Mouse (Mus musculus): Measurements from ENCODE around the gene Gm49369.
"Not testable (repeated sequence)": the region's sequence is repeated elsewhere in the genome, so short reads cannot be mapped to it uniquely, and the experiment has no call there.

Gm49369 gene

GRCm38 (mm10) chr7:142322641-142323040 is 59.8 kb downstream of the Gm49369 start:
- no peak for DNase-seq

DNA sequence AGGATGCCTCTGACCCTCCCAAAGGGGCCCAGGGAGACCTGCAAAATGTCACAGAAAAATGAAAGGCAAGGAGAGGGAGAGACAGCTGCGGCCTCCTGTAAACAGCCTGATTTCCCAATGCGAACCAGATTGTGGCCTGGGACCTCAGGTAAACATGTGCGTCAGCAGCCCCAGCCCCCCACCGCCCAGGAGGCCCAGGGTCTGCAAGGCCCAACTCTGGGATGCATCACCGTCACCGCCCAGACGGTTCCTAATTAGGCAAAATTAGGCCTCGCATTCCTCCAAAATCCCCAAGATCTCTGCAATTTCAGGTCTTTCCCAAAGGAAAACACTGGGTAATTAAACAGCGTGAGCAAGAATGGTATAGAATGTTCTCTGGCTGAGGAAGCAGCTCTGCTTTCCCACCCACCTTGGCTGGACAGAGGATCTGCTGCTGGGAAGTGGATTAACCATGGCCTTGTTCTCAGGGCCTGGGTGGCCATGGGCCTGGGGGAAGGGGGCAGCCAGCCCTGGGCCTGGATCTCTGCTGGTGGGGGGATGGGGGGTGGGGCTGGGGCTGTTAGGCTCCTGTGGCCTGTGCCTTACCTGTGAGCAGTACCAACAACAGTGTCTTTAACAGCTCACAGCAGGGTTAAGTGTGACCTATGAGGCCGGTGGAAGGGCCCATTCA is 60.7 kb downstream of the Gm49369 start:
- not testable (repeated sequence) for DNase-seq
